Mouse (Mus musculus) MEL (cell line): ENCODE measurements around the gene Hexdc. TPM values are rescaled to one million over a fixed set of nuclear protein-coding genes. Genes with fewer than 3 reads are reported as not detected.

Source experiments
- DNase-seq: peaks from one replicate; pipeline ENCODE4 v3.0.0; 2011; ENCODE audit warnings: low read depth, low spot score
- H3K27ac ChIP-seq: 2 replicates; pipeline ENCODE4 v1.5.1; 2012; ENCODE audit warnings: low read depth, mild to moderate bottlenecking, control low read depth, low read length, moderate library complexity; ENCODE audit not compliant: control insufficient read depth
- H3K27me3 ChIP-seq, 2 experiments: fragments of 150-350 bp in 1 of 2; sonication (generic) in 1 of 2; 2 replicates each; pipeline ENCODE4 v1.6.1; 2012; ENCODE audit warnings: low read length in 2 of 2, mild to moderate bottlenecking in 2 of 2, improper control_type of control experiment in 1 of 2, moderate library complexity in 1 of 2; ENCODE audit not compliant: insufficient read depth in 2 of 2, control insufficient read depth in 1 of 2
- H3K36me3 ChIP-seq, 2 experiments: 2 replicates each; pipeline ENCODE4 v1.6.1; 2012 to 2014; ENCODE audit warnings: low read length in 2 of 2, improper control_type of control experiment in 1 of 2, inconsistent platforms in 1 of 2, mild to moderate bottlenecking in 1 of 2; ENCODE audit not compliant: insufficient read depth in 2 of 2, control insufficient read depth in 1 of 2
- H3K4me1 ChIP-seq, 2 experiments: fragments of 150-350 bp in 1 of 2; sonication (generic) in 1 of 2; 2 replicates each; pipeline ENCODE4 v1.6.1; 2012; ENCODE audit warnings: low read length in 2 of 2, improper control_type of control experiment in 1 of 2, mild to moderate bottlenecking in 1 of 2; ENCODE audit not compliant: insufficient read depth in 2 of 2, control insufficient read depth in 1 of 2
- H3K4me3 ChIP-seq, 2 experiments: fragments of 150-350 bp in 1 of 2; sonication (generic) in 1 of 2; 2 replicates each; pipeline ENCODE4 v1.5.1; 2012; ENCODE audit warnings: low read depth in 2 of 2, low read length in 2 of 2, mild to moderate bottlenecking in 2 of 2, moderate library complexity in 2 of 2, control low read depth in 1 of 2, improper control_type of control experiment in 1 of 2; ENCODE audit not compliant: control insufficient read depth in 1 of 2, insufficient read depth in 1 of 2
- H3K79me2 ChIP-seq: 2 replicates; pipeline ENCODE4 v1.6.1; 2012; ENCODE audit warnings: mild to moderate bottlenecking, low read length, moderate library complexity; ENCODE audit not compliant: control insufficient read depth, poor library complexity, insufficient read depth
- H3K9ac ChIP-seq: 2 replicates; pipeline ENCODE4 v1.6.1; 2012; ENCODE audit warnings: low read depth, mild to moderate bottlenecking, control low read depth, low read length, moderate library complexity; ENCODE audit not compliant: control insufficient read depth, poor library complexity, severe bottlenecking
- H3K9me3 ChIP-seq: fragments of 150-350 bp; sonication (generic); replicated peaks from 2 replicates; pipeline ENCODE4 v1.6.1; 2012; ENCODE audit warnings: mild to moderate bottlenecking, low read length, improper control_type of control experiment, moderate library complexity; ENCODE audit not compliant: insufficient read depth
- BHLHE40 ChIP-seq: IDR thresholded peaks from 2 replicates; pipeline ENCODE4 v1.6.1; 2012; ENCODE audit warnings: low read depth, mild to moderate bottlenecking, inconsistent platforms, low read length, improper control_type of control experiment, borderline replicate concordance
- CHD2 ChIP-seq: IDR thresholded peaks from 2 replicates; pipeline ENCODE4 v1.6.1; 2011; ENCODE audit warnings: low read length, improper control_type of control experiment
- E2F4 ChIP-seq: IDR thresholded peaks from 2 replicates; pipeline ENCODE4 v1.6.1; 2011; ENCODE audit warnings: low read depth, low read length, improper control_type of control experiment, borderline replicate concordance
- ELF1 ChIP-seq: IDR thresholded peaks from 2 replicates; pipeline ENCODE4 v1.6.1; 2014; ENCODE audit warnings: low read depth, mild to moderate bottlenecking, inconsistent platforms, low read length, improper control_type of control experiment, moderate library complexity
- HCFC1 ChIP-seq: IDR thresholded peaks from 2 replicates; pipeline ENCODE4 v1.6.1; 2012; ENCODE audit warnings: low read depth, mild to moderate bottlenecking, inconsistent platforms, low read length, improper control_type of control experiment, moderate library complexity
- JUND ChIP-seq: IDR thresholded peaks from 2 replicates; pipeline ENCODE4 v1.6.1; 2011; ENCODE audit warnings: low read depth, mild to moderate bottlenecking, improper control_type of control experiment, low read length
- MAZ ChIP-seq: IDR thresholded peaks from 2 replicates; pipeline ENCODE4 v1.6.1; 2012; ENCODE audit warnings: low read depth, mild to moderate bottlenecking, inconsistent platforms, low read length, improper control_type of control experiment
- MXI1 ChIP-seq: IDR thresholded peaks from 2 replicates; pipeline ENCODE4 v1.6.1; 2011; ENCODE audit warnings: mild to moderate bottlenecking, low read depth, low read length, improper control_type of control experiment
- MYC ChIP-seq: IDR thresholded peaks from 2 replicates; pipeline ENCODE4 v1.6.1; 2011; ENCODE audit warnings: low read depth, mild to moderate bottlenecking, low read length, improper control_type of control experiment, moderate library complexity
- NELFE ChIP-seq: IDR thresholded peaks from 2 replicates; pipeline ENCODE4 v1.6.1; 2011; ENCODE audit warnings: low read depth, low read length, improper control_type of control experiment
- NRF1 ChIP-seq: IDR thresholded peaks from 2 replicates; pipeline ENCODE4 v1.6.1; 2014; ENCODE audit warnings: low read depth, mild to moderate bottlenecking, inconsistent platforms, low read length, improper control_type of control experiment, moderate library complexity; ENCODE audit not compliant: poor library complexity, insufficient read depth, severe bottlenecking
- POLR2A ChIP-seq, 2 experiments: IDR thresholded peaks; 2 replicates each; pipeline ENCODE4 v1.6.1; 2011 to 2012; ENCODE audit warnings: low read length in 2 of 2, mild to moderate bottlenecking in 2 of 2, control low read depth in 1 of 2, improper control_type of control experiment in 1 of 2, low read depth in 1 of 2, moderate library complexity in 1 of 2; ENCODE audit not compliant: control insufficient read depth in 1 of 2, insufficient read depth in 1 of 2, poor library complexity in 1 of 2
- POLR2AphosphoS2 ChIP-seq: IDR thresholded peaks from 2 replicates; pipeline ENCODE4 v1.6.1; 2011; ENCODE audit warnings: low read length, improper control_type of control experiment
- RAD21 ChIP-seq: IDR thresholded peaks from 2 replicates; pipeline ENCODE4 v1.6.1; 2011; ENCODE audit warnings: mild to moderate bottlenecking, low read depth, low read length, improper control_type of control experiment
- SIN3A ChIP-seq: IDR thresholded peaks from 2 replicates; pipeline ENCODE4 v1.6.1; 2012; ENCODE audit warnings: low read length, improper control_type of control experiment, inconsistent platforms
- SMC3 ChIP-seq: IDR thresholded peaks from 2 replicates; pipeline ENCODE4 v1.6.1; 2011; ENCODE audit warnings: low read depth, low read length, improper control_type of control experiment
- TAL1 ChIP-seq: IDR thresholded peaks from 2 replicates; pipeline ENCODE4 v1.6.1; 2012; ENCODE audit warnings: mild to moderate bottlenecking, inconsistent platforms, low read length, moderate library complexity, mixed read lengths
- TCF12 ChIP-seq: IDR thresholded peaks from 2 replicates; pipeline ENCODE4 v1.6.1; 2014; ENCODE audit warnings: low read depth, mild to moderate bottlenecking, inconsistent platforms, low read length, improper control_type of control experiment, moderate library complexity
- USF1 ChIP-seq: IDR thresholded peaks from 2 replicates; pipeline ENCODE4 v1.6.1; 2014; ENCODE audit warnings: low read depth, mild to moderate bottlenecking, inconsistent platforms, low read length, improper control_type of control experiment, moderate library complexity
- USF2 ChIP-seq, 2 experiments: IDR thresholded peaks; 2 replicates each; pipeline ENCODE4 v1.6.1; 2011 to 2012; ENCODE audit warnings: improper control_type of control experiment in 2 of 2, low read length in 2 of 2, borderline replicate concordance in 1 of 2, inconsistent platforms in 1 of 2, low read depth in 1 of 2, mild to moderate bottlenecking in 1 of 2; ENCODE audit not compliant: insufficient read depth in 1 of 2
- ZC3H11A ChIP-seq: IDR thresholded peaks from 2 replicates; pipeline ENCODE4 v1.6.1; 2012; ENCODE audit warnings: low read depth, mild to moderate bottlenecking, inconsistent platforms, low read length, improper control_type of control experiment
- ZMIZ1 ChIP-seq: IDR thresholded peaks from 2 replicates; pipeline ENCODE4 v1.6.1; 2012; ENCODE audit warnings: low read depth, mild to moderate bottlenecking, inconsistent platforms, low read length, improper control_type of control experiment, moderate library complexity
- ZNF384 ChIP-seq: IDR thresholded peaks from 2 replicates; pipeline ENCODE4 v1.6.1; 2012; ENCODE audit warnings: low read depth, mild to moderate bottlenecking, inconsistent platforms, low read length, improper control_type of control experiment
- polyA plus RNA-seq, 2 experiments: library from polyadenylated mRNA; stranded (reverse) in 1 of 2; unstranded in 1 of 2; fragments of >175 nt in 1 of 2; fragments of >200 nt in 1 of 2; gene quantifications; 2 replicates each; pipeline versions ENCODE4 v1.2.1 to v1.2.4; 2012; ENCODE audit warnings: low replicate concordance in 2 of 2, low read depth in 1 of 2; ENCODE audit not compliant: insufficient read length in 2 of 2, insufficient read depth in 1 of 2, missing spikeins in 1 of 2
- total RNA-seq: library from RNA; depleted of rRNA; stranded (reverse); fragments of 300-350 nt; gene quantifications from 2 replicates; pipeline ENCODE4 v1.2.3, GENCODE M21; 2012

Gene Hexdc
- total and polyA plus RNA-seq, 3 experiments = 7.1 to 9.0 TPM; not detected in 1

DNA sequence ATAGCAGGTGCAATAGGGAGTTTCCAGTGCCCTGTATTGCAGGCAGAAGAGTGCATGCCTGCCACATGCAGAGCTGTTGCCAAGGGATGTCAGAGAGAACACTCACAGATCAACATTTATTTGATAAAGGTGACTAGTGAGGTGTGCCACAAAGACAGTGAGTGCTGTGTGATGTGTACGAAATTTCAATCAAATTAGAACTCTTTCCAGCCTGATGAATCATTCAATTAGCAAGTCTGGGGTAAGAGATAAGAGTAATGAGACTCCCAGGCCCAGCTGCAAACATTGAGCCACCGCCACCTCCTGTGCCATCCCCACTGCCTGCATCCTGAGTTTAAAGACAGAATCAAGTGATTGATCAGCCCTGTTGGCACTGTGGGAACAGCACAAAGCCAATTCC lies 11.5 kb upstream of the Hexdc start:
- H3K4me1 ChIP-seq = no peaks in the 10 kb centered on the region
- H3K9me3 ChIP-seq = no peaks in the 10 kb centered on the region
- H3K79me2 ChIP-seq = no peaks in the 10 kb centered on the region
- no peak overlapping the region for H3K9ac ChIP-seq
- H3K4me3 ChIP-seq = no peak overlapping the region
- H3K36me3 ChIP-seq = no peaks in the 10 kb centered on the region
- H3K27me3 ChIP-seq = no peaks in the 10 kb centered on the region
- TF ChIP-seq E2F4 (no peak), TCF12 (no peak), ZC3H11A (no peak)
- H3K27ac ChIP-seq = no peak overlapping the region
- DNase-seq = peak; percentile 17

DNA sequence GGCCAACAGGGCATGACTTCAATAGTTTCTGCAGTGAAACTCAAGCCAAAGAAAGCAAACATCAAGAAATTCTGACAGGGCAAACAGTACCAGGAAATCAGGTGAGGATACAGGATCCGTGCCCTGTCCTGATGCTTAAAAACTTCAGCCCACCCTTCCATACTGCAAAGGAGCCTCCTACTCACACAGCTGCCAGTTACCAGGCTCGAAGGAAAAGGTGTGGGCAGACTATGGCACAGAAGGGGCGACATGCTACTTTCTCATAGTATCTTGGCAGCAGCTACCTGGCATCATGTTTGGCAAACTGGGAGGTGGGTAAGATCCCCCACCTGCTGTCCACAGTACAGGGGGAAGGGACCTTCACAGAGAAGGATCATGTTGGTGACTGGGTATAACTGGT lies 10.8 kb upstream of the Hexdc start:
- Histone ChIP-seq H3K9me3 (no peaks in the 10 kb centered on the region), H3K36me3 (no peaks in the 10 kb centered on the region), H3K9ac (no peak overlapping the region), H3K27me3 (no peaks in the 10 kb centered on the region), H3K4me3 (no peak overlapping the region), H3K4me1 (no peaks in the 10 kb centered on the region)
- no peak for DNase-seq
- no peak for TF ChIP-seq E2F4
- TF ChIP-seq RAD21 = no peak
- TF ChIP-seq MAZ = no peak
- TF ChIP-seq ZMIZ1 = no peak
- TF ChIP-seq MXI1 = no peak
- TF ChIP-seq ELF1 = no peak
- no peak for TF ChIP-seq ZNF384
- TF ChIP-seq HCFC1 = no peak
- no peak for TF ChIP-seq NRF1
- TF ChIP-seq JUND = no peak
- TF ChIP-seq, all 39 proteins: peak for 0
- H3K27ac ChIP-seq = no peak overlapping the region
- no peaks in the 10 kb centered on the region for H3K79me2 ChIP-seq

DNA sequence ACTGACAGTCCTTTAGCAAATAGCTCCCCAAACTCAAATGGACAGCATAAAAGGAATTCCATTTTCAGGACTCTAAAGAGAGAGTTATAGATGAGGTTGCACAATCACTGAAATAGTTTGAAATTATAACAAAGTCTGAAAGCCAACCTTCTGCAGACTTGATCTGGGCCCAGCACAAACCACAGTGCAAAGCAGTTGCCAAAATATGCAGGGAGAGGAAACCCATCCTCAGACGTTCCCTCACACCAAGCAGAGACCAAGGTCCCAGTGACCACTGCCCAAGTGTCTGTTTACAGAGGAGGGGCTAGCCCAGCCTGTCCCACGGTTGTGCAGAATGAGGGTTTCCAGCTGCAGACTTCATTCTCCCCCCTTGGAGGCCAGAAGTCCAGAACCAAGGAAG lies 5.6 kb upstream of the Hexdc start:
- H3K4me1 ChIP-seq = peaks cover 0 to 2% of the 10 kb centered on the region in 2 experiments; a peak in 1 of 4 replicates
- no peaks in the 10 kb centered on the region for H3K36me3 ChIP-seq
- H3K9ac ChIP-seq = no peak overlapping the region
- no peak overlapping the region for H3K4me3 ChIP-seq
- no peak overlapping the region for H3K27ac ChIP-seq
- no peaks in the 10 kb centered on the region for H3K79me2 ChIP-seq
- H3K9me3 ChIP-seq = no peaks in the 10 kb centered on the region
- TF ChIP-seq MYC (no peak), USF1 (no peak), SMC3 (no peak), POLR2A (IDR thresholded peaks at IDR 0.05; ENCODE audit: control insufficient read depth in 1 of 2, insufficient read depth in 1 of 2, low read depth in 1 of 2, low read length in 2 of 2, poor library complexity in 1 of 2) (no peak), BHLHE40 (no peak), CHD2 (no peak), POLR2AphosphoS2 (no peak), ZMIZ1 (no peak), MXI1 (no peak), NRF1 (no peak), NELFE (no peak), USF2 (IDR thresholded peaks at IDR 0.05; ENCODE audit: borderline replicate concordance in 1 of 2, insufficient read depth in 1 of 2, low read depth in 1 of 2, low read length in 2 of 2) (no peak), E2F4 (no peak), TAL1 (no peak), SIN3A (no peak)
- TF ChIP-seq, all 39 proteins: peak for 0
- no peaks in the 10 kb centered on the region for H3K27me3 ChIP-seq
- DNase-seq = no peak
